Mouse (Mus musculus) mature B cell (primary cell): ENCODE measurements around the gene Agl.

ENCODE experiments used
- in situ Hi-C: fragments of 300-500 bp; cut with MboI; formaldehyde crosslinking; loops from 2 replicates; pipeline ENCODE4 v1.14.3; 2019

Agl gene

DNA sequence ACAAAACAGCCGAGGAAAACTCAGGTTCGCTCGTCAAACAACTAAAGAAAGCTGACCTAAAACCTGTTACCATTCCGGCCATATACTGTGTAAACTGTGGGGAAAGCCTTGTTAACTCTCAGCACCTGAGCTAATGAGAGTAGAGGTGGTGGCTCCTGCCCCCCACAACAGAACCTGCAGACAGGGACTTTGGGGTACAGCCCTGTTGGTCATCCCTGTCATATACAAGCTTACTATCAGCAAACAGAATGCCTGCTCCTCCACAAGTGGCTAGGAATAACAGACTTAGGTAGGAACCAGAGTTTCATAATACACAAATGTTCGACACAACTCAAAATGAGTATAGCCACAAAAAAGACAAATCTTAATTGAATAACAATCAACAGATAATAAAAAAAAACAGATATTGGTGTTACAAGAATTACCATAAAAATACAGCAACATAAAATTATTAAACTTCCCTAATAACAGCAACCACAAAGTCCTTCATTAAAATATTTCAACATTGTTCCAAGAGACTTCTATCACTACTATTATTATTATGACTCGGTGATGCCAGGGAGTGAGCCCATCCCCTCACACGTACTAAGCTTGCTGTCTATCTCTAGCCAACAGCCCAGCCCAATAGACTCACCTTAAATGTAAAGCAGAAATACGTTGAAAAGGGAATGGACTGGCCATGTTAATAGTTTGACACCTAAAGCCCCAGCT is 112.9 kb downstream of the Agl start:
- in situ Hi-C loops, result no loop called here

DNA sequence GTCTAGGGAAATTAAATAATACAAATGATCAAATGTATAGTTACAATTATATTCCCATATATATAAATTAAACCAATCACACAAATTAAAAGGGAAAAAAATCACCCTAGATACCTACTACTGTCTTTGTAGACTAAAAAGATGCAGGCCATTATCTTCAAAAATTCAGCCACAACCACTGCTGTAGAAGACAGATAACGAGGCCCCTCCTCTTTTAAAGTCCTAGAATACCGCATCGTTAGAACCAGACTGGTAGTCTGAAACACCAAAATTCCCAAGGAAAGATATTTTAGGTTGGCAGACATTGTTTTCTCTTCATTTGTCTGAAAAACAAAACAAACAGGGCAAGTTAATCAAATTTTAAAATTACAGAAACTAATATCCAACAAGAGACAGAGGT is 113.7 kb downstream of the Agl start:
- in situ Hi-C loops, result no loop called here
